Mouse (Mus musculus): ENCODE results near the gene AU022252. TPM values are rescaled to one million over a fixed set of nuclear protein-coding genes. Genes with fewer than 3 reads are reported as not detected.

Gene AU022252
- polyA plus RNA-seq, 1 experiment from 2014 or later = 34.4 TPM

DNA sequence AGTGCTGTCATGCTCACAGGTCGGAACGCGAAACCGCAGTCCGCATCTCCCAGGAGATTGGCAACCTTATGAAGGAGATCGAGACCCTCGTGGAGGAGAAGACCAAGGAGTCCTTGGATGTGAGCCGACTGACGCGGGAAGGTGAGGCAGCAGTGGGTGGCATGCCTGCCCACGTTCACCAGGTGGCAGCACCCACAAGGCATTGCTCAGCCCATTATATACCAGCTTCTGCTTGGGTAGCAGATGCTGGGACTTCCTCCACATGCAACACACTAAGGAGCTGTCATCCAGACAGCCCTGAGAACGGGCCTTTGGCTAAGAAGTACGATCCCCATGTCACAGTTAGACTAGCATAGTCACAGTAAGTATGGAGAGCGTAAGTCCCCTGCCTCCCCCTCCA is 9.2 kb upstream of the AU022252 start:
- WGBS = 84% methylated on average over 14 of the region's 14 CpGs
- H3K36me3 ChIP-seq = peaks cover 18% of the 10 kb centered on the region; the same call in 1 of the 2 replicates

DNA sequence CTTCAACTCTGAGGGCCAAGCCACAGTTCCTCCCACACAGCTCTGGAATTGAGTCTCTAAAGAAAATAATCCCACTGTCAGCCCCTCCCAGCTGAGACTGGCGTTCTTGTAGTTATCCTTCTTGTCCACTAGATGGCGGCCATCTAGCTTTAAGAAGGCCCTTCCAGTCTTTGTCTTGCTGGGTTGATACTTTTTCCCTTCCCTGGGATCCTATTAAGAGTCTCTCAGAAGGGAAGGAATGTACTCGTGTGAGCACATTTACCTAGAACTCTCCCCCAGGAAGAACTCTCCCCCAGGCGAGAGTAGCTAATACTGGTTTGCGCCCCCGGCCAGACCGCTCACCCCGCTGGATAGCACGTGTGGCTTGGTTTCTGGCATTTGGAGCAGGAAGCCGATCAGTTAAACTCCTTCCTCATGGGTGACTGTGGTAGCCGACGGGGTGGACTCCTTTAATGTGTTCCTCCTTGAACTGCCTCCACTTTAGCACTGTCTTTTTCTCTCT is 6.7 kb upstream of the AU022252 start:
- no peak overlapping the region for H3K27ac ChIP-seq
- peaks cover 7% of the 10 kb centered on the region for H3K4me1 ChIP-seq
- H3K4me3 ChIP-seq = no peak overlapping the region
- peak overlapping the region; percentile 21; the same call in 1 of the 2 replicates for H3K4me2 ChIP-seq
- H3K36me3 ChIP-seq = peaks cover 17% of the 10 kb centered on the region; the same call in 1 of the 2 replicates
- H3K27me3 ChIP-seq = no peaks in the 10 kb centered on the region
- H3K9ac ChIP-seq = peak overlapping the region; percentile 6; the same call in 1 of the 2 replicates
- peak; percentile 29; the same call in 1 of the 2 replicates for ATAC-seq (ENCODE audit: borderline replicate concordance, extremely low read depth, low FRiP score, low TSS enrichment)
- 32% methylated on average over 12 of the region's 12 CpGs for WGBS
- H3K9me3 ChIP-seq = no peaks in the 10 kb centered on the region

More for the DNA sequence above, 9.2 kb upstream of the AU022252 start:
- H3K9me3 ChIP-seq = no peaks in the 10 kb centered on the region
- H3K27me3 ChIP-seq = no peaks in the 10 kb centered on the region
- no peak for ATAC-seq (ENCODE audit: borderline replicate concordance, extremely low read depth, low FRiP score, low TSS enrichment)
- H3K4me1 ChIP-seq = peaks cover 18% of the 10 kb centered on the region
- H3K4me2 ChIP-seq = no peak overlapping the region
- no peak overlapping the region for H3K27ac ChIP-seq
- no peak overlapping the region for H3K4me3 ChIP-seq
- H3K9ac ChIP-seq = no peak overlapping the region

DNA sequence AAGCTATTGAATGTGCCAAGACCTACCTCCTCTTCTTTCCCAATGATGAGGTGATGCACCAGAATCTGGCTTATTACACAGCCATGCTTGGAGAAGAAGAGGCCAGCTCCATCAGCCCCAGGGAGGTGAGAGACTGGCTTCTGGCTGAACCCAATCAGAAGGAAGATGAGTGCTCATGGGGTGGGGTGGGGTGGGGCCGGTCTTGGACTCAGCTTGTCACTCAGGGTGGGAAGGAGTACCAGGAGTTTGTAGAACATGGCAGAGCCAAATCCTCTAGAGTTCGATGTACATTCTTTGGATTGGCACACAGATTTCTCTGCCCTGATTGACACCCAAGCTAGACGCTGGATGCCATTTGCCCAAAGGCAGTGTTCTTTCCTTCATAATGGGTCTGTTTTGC is 6.1 kb upstream of the AU022252 start:
- no peaks in the 10 kb centered on the region for H3K9me3 ChIP-seq
- H3K4me2 ChIP-seq = no peak overlapping the region
- H3K27ac ChIP-seq = no peak overlapping the region
- H3K9ac ChIP-seq = no peak overlapping the region
- 77% methylated on average over 3 of the region's 3 CpGs for WGBS
- H3K4me3 ChIP-seq = no peak overlapping the region
- peaks cover 14% of the 10 kb centered on the region; the same call in 1 of the 2 replicates for H3K36me3 ChIP-seq
- H3K4me1 ChIP-seq = peaks cover 7% of the 10 kb centered on the region
- no peaks in the 10 kb centered on the region for H3K27me3 ChIP-seq
- ATAC-seq (ENCODE audit: borderline replicate concordance, extremely low read depth, low FRiP score, low TSS enrichment) = no peak

DNA sequence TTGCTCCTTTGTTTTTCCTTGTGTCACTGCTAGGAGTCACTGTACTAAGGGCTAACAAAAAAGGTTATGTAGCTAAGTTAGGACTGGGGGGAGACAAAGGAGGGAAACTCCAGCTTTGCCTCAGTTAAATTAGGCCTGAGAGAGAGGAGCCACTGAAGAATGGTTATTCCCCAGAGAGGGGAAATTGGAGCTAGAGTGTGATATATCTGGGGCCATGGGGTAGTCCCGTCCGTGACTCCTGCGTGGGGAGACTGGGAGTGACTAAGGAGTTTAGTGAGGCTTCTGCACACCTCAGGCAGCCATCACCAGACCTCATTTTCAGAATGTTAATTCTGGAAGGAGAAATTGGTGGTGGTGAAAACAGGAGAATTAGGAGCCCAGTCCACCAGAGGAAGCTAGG is 1.8 kb upstream of the AU022252 start:
- Histone ChIP-seq H3K27me3 (no peaks in the 10 kb centered on the region), H3K4me1 (peaks cover 14% of the 10 kb centered on the region), H3K36me3 (peaks cover 9% of the 10 kb centered on the region; the same call in 1 of the 2 replicates), H3K27ac (no peak overlapping the region), H3K9me3 (no peaks in the 10 kb centered on the region), H3K4me3 (peak overlapping the region; percentile 64), H3K9ac (no peak overlapping the region), H3K4me2 (peak overlapping the region; percentile 72)
- 76% methylated on average over 3 of the region's 3 CpGs for WGBS
- ATAC-seq (ENCODE audit: borderline replicate concordance, extremely low read depth, low FRiP score, low TSS enrichment) = no peak

DNA sequence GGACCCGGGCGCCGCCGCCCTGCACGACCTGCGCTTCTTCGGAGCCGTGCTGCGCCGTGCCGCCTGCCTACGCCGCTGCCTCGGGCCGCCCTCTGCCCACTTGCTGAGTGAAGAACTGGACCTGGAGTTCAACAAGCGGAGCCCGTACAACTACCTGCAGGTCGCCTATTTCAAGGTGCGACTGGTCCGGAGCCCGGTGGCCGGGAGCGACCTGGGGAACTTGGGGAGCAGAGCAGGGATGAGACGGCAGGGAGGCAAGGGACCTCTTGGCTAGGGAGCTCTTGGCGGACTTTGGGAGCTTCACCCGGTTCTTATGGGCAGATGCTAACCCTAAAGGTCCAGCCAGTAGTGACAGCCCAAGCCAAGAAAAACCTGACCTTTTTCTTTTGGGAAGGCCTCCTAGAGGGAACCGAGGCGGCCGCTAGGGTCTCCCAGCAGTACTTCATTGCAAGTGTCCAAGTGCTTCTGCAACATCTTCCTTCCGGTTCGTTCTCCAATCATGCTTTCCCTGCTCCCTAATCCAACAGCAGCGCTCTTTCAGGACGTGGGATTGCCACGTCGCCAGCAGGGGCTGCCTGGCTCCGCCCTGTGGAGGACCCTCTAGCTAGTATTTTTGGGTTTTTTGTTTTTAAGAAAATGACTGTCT is 867 bp upstream of the AU022252 start:
- Histone ChIP-seq H3K9ac (peak overlapping the region; percentile 57), H3K4me3 (peak overlapping the region; percentile 64), H3K27me3 (no peaks in the 10 kb centered on the region), H3K36me3 (peaks cover 9% of the 10 kb centered on the region; the same call in 1 of the 2 replicates), H3K27ac (peak overlapping the region; percentile 77), H3K9me3 (no peaks in the 10 kb centered on the region), H3K4me2 (peak overlapping the region; percentile 72), H3K4me1 (peaks cover 13% of the 10 kb centered on the region)
- 1% methylated on average over 35 of the region's 36 CpGs for WGBS
- ATAC-seq (ENCODE audit: borderline replicate concordance, extremely low read depth, low FRiP score, low TSS enrichment) = peak; percentile 36

DNA sequence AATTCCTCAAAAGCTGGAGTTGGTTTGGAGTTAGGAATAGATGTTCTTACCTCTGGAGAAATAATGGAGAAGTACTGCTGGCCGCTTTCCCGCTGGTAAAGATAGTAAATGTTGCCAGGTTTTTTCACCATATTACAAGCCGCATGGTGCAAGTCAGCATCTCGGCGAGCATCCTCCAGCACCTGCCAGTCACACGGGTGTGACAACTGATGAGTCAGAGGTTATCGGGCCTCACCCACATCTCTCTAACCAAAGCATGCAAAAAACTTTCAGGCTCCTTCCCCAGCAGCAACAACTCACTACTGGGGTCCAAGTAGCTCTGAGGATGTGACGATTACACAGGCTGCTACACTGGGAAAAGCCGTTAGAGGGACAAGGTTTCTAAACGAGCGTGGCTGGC is 5.8 kb downstream of the AU022252 start:
- no peaks in the 10 kb centered on the region for H3K27me3 ChIP-seq
- ATAC-seq (ENCODE audit: borderline replicate concordance, extremely low read depth, low FRiP score, low TSS enrichment) = no peak

DNA sequence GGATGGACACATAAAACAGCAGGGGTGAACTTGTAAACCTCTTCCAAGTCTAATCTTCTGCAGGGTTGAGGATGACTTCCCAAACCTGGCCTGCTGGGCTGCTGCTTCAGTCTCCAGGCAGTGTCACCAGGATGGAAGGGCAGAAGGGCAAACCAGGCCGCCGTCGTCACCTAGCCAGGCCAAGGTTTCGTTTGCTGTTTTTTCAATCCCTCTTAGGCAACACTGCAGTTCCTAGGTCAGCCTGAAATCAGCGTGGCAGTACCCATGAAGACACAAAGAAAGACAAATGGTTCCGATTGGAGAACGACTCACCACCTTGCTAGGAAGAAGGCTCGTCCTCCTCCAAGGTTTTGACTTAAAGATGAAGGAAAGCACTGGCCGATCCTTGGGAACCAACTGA is 6.8 kb downstream of the AU022252 start:
- 84% methylated on average over 9 of the region's 9 CpGs for WGBS
- no peak for ATAC-seq (ENCODE audit: borderline replicate concordance, extremely low read depth, low FRiP score, low TSS enrichment)
- Histone ChIP-seq H3K36me3 (peaks cover 46% of the 10 kb centered on the region), H3K4me3 (no peak overlapping the region), H3K4me2 (no peak overlapping the region), H3K9ac (no peak overlapping the region), H3K27me3 (no peaks in the 10 kb centered on the region), H3K27ac (no peak overlapping the region), H3K4me1 (no peaks in the 10 kb centered on the region), H3K9me3 (no peaks in the 10 kb centered on the region)

More for the DNA sequence above, 5.8 kb downstream of the AU022252 start:
- WGBS = 91% methylated on average over 11 of the region's 11 CpGs
- H3K9me3 ChIP-seq = no peaks in the 10 kb centered on the region
- H3K4me3 ChIP-seq = no peak overlapping the region
- H3K4me2 ChIP-seq = no peak overlapping the region
- peaks cover 5% of the 10 kb centered on the region for H3K4me1 ChIP-seq
- H3K36me3 ChIP-seq = peaks cover 46% of the 10 kb centered on the region
- H3K9ac ChIP-seq = no peak overlapping the region
- H3K27ac ChIP-seq = no peak overlapping the region

DNA sequence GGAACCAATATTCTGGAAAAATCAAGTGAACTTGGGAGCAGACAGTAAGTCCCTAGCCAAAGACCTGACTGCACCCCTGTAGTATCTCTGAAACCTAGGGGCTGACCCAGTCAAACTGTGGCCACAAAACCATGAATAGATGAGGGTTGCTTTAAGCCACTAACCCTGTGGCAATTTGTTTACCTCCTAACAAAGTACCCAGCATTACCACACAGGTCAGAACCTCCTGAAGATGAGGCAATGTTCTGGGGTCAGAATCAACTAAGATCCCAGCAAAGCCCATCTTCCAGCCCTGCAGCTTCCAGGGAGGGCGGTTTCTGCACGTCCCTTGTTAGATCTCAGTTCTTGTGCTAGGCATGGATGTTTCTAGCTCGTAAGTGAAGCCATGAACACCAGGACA is 8.0 kb downstream of the AU022252 start:
- WGBS = 98% methylated on average over 3 of the region's 3 CpGs
- no peak overlapping the region for H3K4me2 ChIP-seq
- no peaks in the 10 kb centered on the region for H3K9me3 ChIP-seq
- no peaks in the 10 kb centered on the region for H3K4me1 ChIP-seq
- no peak for ATAC-seq (ENCODE audit: borderline replicate concordance, extremely low read depth, low FRiP score, low TSS enrichment)
- H3K36me3 ChIP-seq = peaks cover 46% of the 10 kb centered on the region
- H3K4me3 ChIP-seq = no peak overlapping the region
- H3K27me3 ChIP-seq = no peaks in the 10 kb centered on the region
- H3K9ac ChIP-seq = no peak overlapping the region
- no peak overlapping the region for H3K27ac ChIP-seq

DNA sequence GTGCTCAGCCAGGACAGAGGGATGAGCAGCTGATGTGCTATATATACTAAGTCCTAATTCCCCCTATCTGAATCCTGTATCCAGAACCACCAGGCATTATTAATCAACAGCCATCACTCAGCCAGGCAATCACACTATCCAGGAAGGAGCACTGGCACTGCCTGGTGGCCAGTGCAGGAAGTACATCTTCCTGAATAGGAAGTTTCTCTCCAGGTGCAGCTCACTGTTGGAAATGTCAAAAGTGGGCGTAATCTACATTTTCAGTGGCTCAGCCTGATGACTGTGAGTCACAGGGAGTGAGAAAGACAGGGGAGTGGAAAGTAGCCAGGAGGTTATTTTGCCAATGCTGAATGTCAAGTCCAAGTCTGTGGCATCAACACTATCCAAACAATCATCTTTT is 8.8 kb downstream of the AU022252 start:
- ATAC-seq (ENCODE audit: borderline replicate concordance, extremely low read depth, low FRiP score, low TSS enrichment) = no peak
- Histone ChIP-seq H3K27me3 (no peaks in the 10 kb centered on the region), H3K36me3 (peaks cover 46% of the 10 kb centered on the region), H3K4me1 (no peaks in the 10 kb centered on the region), H3K4me2 (no peak overlapping the region), H3K9ac (no peak overlapping the region), H3K9me3 (no peaks in the 10 kb centered on the region), H3K27ac (no peak overlapping the region), H3K4me3 (no peak overlapping the region)
- WGBS = 91% methylated on average over 1 of the region's 1 CpGs

DNA sequence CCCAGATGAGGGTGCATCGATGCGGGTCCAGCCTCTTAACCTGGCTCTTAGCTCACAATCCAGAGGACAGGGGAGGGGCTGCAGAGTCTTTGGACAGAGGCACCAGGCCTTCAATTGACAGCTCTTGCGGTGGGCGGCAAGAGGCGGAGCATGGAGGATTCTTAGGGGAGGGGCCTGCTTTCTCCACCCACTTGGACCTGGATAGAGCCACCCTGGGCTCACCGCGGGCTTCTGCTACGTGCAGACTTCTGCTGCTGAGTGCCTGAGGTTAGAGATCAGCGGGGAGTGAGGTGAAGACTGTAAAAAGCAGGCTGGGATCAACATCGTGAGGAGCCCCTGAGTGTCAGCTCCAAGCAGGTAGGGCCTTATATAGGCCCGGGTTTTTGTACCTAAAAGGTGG is 14.3 kb downstream of the AU022252 start, which contains the start of gene Tmem269:
Tmem269 (minus strand) TSS at position 49 of the 400 bp plus-strand sequence.
- no peak for ATAC-seq (ENCODE audit: borderline replicate concordance, extremely low read depth, low FRiP score, low TSS enrichment)
- Histone ChIP-seq H3K9ac (no peak within 1 kb of the TSS), H3K27ac (no peak within 1 kb of the TSS), H3K4me2 (no peak within 1 kb of the TSS), H3K9me3 (no peaks in the 10 kb centered on the region), H3K4me3 (no peak within 1 kb of the TSS), H3K4me1 (peaks cover 4% of the 10 kb centered on the region), H3K27me3 (no peaks in the 10 kb centered on the region), H3K36me3 (no peaks in the 10 kb centered on the region)
- WGBS = 12% methylated on average over 11 of the region's 11 CpGs

DNA sequence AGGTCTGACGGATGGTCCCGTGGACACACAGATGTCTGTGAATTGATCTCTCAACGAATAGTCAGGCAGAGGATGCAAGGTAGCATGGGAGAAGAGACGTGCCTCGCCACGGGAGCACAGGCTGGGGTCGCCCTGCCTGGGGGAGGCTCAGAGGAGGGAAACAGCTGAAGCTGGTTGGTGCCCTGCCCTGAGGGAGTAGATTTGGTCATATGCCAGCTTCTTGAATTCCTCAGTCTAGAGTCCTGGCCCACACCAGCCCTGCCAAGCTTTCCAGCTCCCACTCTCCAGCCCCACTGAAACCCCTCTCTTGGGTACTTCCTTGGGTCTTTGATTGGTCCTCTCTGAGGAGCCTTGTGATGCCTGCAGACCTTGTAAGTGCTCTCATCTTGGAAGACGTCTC is 15.8 kb downstream of the AU022252 start:
- no peak overlapping the region for H3K27ac ChIP-seq
- peaks cover 4% of the 10 kb centered on the region for H3K4me1 ChIP-seq
- WGBS = 60% methylated on average over 8 of the region's 8 CpGs
- no peaks in the 10 kb centered on the region for H3K9me3 ChIP-seq
- no peak overlapping the region for H3K9ac ChIP-seq
- H3K27me3 ChIP-seq = no peaks in the 10 kb centered on the region
- peak; percentile 50; the same call in 1 of the 2 replicates for ATAC-seq (ENCODE audit: borderline replicate concordance, extremely low read depth, low FRiP score, low TSS enrichment)
- H3K4me3 ChIP-seq = no peak overlapping the region
- H3K4me2 ChIP-seq = no peak overlapping the region
- H3K36me3 ChIP-seq = no peaks in the 10 kb centered on the region

DNA sequence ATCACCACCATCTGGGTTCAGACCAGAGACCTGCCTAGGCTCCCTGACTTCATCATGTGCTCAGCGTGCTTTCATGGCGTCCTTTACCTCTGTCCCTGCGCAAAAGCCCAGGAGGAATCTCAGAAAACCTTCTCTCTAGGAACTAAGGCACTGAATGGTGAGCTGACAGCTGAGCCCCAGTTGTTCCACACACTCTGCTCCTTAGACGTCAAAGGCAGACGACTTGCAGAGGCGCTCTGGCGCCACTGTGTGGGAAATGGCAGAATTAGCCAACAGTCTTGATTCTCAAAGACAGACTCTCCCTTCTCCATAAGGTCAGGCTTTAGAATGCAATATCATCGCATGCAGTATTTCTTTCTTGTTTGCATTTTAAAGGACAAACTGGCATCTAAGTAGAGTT is 27.8 kb downstream of the AU022252 start:
- H3K9me3 ChIP-seq = no peaks in the 10 kb centered on the region
- 18% methylated on average over 8 of the region's 8 CpGs for WGBS
- H3K36me3 ChIP-seq = peaks cover 6% of the 10 kb centered on the region; the same call in 1 of the 2 replicates
- H3K9ac ChIP-seq = no peak overlapping the region
- no peak overlapping the region for H3K27ac ChIP-seq
- H3K4me2 ChIP-seq = no peak overlapping the region
- no peak for ATAC-seq (ENCODE audit: borderline replicate concordance, extremely low read depth, low FRiP score, low TSS enrichment)
- H3K27me3 ChIP-seq = no peaks in the 10 kb centered on the region
- H3K4me3 ChIP-seq = no peak overlapping the region
- H3K4me1 ChIP-seq = no peaks in the 10 kb centered on the region
